In the genomic region with DNA sequence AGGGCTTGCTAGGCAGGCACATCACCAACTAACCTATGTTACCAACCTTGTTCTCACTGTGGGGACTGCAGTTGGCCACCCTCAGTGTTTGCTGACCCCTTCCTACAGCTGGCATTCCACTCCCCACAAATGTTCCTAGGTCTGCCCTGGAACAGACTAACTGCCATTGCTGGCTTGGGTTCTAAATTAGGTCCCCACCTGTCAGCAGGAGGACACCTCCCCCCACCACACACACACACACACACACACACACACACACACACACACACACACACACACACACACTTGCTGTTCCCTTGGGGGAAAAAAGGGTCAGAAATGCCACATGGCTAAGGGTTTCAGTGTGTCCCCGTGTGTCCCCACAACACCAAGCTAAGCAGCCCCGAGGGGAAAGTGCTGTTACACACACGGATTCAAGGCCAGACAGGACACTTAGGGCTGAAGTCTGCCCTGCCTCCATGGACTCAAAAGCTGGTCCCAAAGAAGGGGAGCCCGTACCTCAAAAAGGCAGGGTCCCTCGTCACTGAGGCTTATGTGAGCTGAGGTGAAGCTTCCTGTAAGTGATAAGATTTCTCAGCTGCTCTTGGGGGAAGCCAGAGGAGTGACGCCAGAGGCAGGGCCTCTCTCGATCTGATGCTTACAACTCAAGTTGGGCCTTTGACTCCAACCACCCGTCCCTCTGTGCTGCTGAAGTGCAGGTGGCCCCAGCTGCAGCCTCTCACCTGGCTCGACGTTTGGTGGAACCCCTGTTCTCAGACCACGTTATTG, we compare ENCODE assay signal across 19 mouse cellular contexts.
"Had no signal": no experiment of that assay in that cellular context is flagged by ENCODE, and none has a peak within 500 bp of the region (broad histone marks: within the 10 kb centered on the region; RNA-seq: fewer than 3 reads in every experiment).

No protein-coding gene starts in this region.

- H3K27ac ChIP-seq: intestine, embryonic 15.5 days; limb, embryonic 15.5 days; liver, embryonic 14.5 days; neural tube, embryonic 12.5 days; neural tube, embryonic 15.5 days; stomach, embryonic 15.5 days had no signal

- H3K4me3 ChIP-seq: intestine, embryonic 15.5 days; limb, embryonic 15.5 days; neural tube, embryonic 12.5 days; neural tube, embryonic 15.5 days; stomach, embryonic 15.5 days had no signal

- H3K4me1 ChIP-seq: intestine, embryonic 15.5 days; neural tube, embryonic 12.5 days; neural tube, embryonic 15.5 days; stomach, embryonic 15.5 days had no signal

- H3K9me3 ChIP-seq: intestine, embryonic 15.5 days; limb, embryonic 15.5 days; neural tube, embryonic 12.5 days; neural tube, embryonic 15.5 days; stomach, embryonic 15.5 days had no signal

- DNase-seq: kidney, adult 18-20 months; kidney, adult 9 months; kidney, postnatal 14 days; kidney, postnatal 4 days; liver, postnatal 0 days; lung, embryonic 14.5 days; lung, postnatal 36 days; midbrain, embryonic 14.5 days; right cerebral cortex, adult 18-20 months; right cerebral cortex, postnatal 14 days; right cerebral cortex, postnatal 4 days; spleen, adult 18-20 months had no signal

- H3K27me3 ChIP-seq: intestine, embryonic 15.5 days; limb, embryonic 15.5 days; neural tube, embryonic 12.5 days; neural tube, embryonic 15.5 days; stomach, embryonic 15.5 days had no signal

- H3K36me3 ChIP-seq: intestine, embryonic 15.5 days; limb, embryonic 15.5 days; neural tube, embryonic 12.5 days; neural tube, embryonic 15.5 days; stomach, embryonic 15.5 days had no signal

- ATAC-seq: intestine, embryonic 15.5 days; liver, postnatal 0 days; lung, postnatal 0 days had no signal
